Mouse (Mus musculus) myocyte (in vitro differentiated cells): ENCODE data around the gene Ndufs7.

Experiments
- E2F4 ChIP-seq: IDR thresholded peaks from one replicate; pipeline ENCODE4 v1.6.1; 2011; ENCODE audit warnings: mild to moderate bottlenecking, control low read depth, moderate library complexity; ENCODE audit not compliant: insufficient read depth
- MYOG ChIP-seq, 3 experiments: IDR thresholded peaks; one replicate each; pipeline ENCODE4 v1.6.1; 2011; ENCODE audit warnings: control low read depth in 2 of 3, low read depth in 2 of 3, mild to moderate bottlenecking in 2 of 3; ENCODE audit not compliant: insufficient read length in 2 of 3, control insufficient read depth in 1 of 3, insufficient read depth in 1 of 3
- POLR2A ChIP-seq: IDR thresholded peaks from one replicate; pipeline ENCODE4 v1.6.1; 2011; ENCODE audit warnings: low read depth, mild to moderate bottlenecking, control low read depth, moderate library complexity; ENCODE audit not compliant: insufficient read length
- SRF ChIP-seq: IDR thresholded peaks from one replicate; pipeline ENCODE4 v1.6.1; 2011; ENCODE audit warnings: low read depth; ENCODE audit not compliant: control insufficient read depth, insufficient read length
- USF1 ChIP-seq: IDR thresholded peaks from one replicate; pipeline ENCODE4 v1.6.1; 2011; ENCODE audit warnings: low read depth, mild to moderate bottlenecking, control low read depth, moderate library complexity

DNA sequence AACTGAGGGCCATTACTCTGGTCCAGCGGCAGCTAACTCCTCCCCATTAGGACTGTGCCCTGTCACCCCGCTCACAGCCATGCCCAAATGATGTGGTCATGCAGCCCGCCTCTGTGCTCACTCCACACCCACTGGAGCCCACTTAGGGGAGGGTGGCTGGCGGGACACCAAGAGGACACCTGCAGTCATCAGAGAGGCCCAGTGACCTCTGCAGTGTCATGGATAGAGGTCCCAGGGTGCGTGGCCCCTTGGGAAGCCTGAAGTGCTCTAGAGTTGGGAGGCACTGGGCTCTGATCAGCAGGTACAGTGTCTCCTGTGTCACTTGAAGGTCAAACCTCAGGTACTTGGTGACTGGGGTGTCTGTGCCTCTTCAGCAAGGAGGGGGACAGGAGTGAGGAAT lies 47.9 kb downstream of the Ndufs7 start:
- no peak for TF ChIP-seq SRF
- no peak for TF ChIP-seq POLR2A
- TF ChIP-seq MYOG (IDR thresholded peaks at IDR 0.05; ENCODE audit: control insufficient read depth in 1 of 3, insufficient read depth in 1 of 3, insufficient read length in 2 of 3, low read depth in 2 of 3): no peak
- no peak for TF ChIP-seq E2F4
- no peak for TF ChIP-seq USF1
